Mouse (Mus musculus) intestine, postnatal 0 days (tissue): ENCODE data around the gene Psip1. TPM values are rescaled to one million over a fixed set of nuclear protein-coding genes. Genes with fewer than 3 reads are reported as not detected.

Source experiments
- ATAC-seq: fragments of 200-750 bp; cut with Nextera tagmentation; 2 replicates; pipeline ENCODE4 v1.8.0; 2017; ENCODE audit warnings: mild to moderate bottlenecking, moderate TSS enrichment, moderate library complexity
- H3K27ac ChIP-seq: fragments of 300-500 bp; sonication (generic); 2 replicates; pipeline ENCODE4 v1.5.1; 2014; ENCODE audit warnings: mild to moderate bottlenecking, low read depth, low read length, moderate library complexity
- H3K27me3 ChIP-seq: fragments of 300-500 bp; sonication (generic); replicated peaks from 2 replicates; pipeline ENCODE4 v1.6.1; 2014; ENCODE audit warnings: low read length, mixed read lengths; ENCODE audit not compliant: control insufficient read depth, insufficient read depth
- H3K36me3 ChIP-seq: fragments of 300-500 bp; sonication (generic); 2 replicates; pipeline ENCODE4 v1.6.1; 2014; ENCODE audit warnings: mild to moderate bottlenecking, moderate library complexity; ENCODE audit not compliant: control insufficient read depth, insufficient read depth
- H3K4me1 ChIP-seq: fragments of 300-500 bp; sonication (generic); replicated peaks from 2 replicates; pipeline ENCODE4 v1.6.1; 2014; ENCODE audit warnings: antibody characterized with exemption, low read length, mixed read lengths; ENCODE audit not compliant: control insufficient read depth, insufficient read depth
- H3K4me2 ChIP-seq: fragments of 300-500 bp; sonication (generic); replicated peaks from 2 replicates; pipeline ENCODE4 v1.6.1; 2014; ENCODE audit warnings: low read depth, mild to moderate bottlenecking, moderate library complexity
- H3K4me3 ChIP-seq: fragments of 300-500 bp; sonication (generic); 2 replicates; pipeline ENCODE4 v1.5.1; 2014; ENCODE audit warnings: low read depth, low read length
- H3K9ac ChIP-seq: fragments of 300-500 bp; sonication (generic); 2 replicates; pipeline ENCODE4 v1.6.1; 2014; ENCODE audit warnings: mild to moderate bottlenecking, low read depth, low read length
- H3K9me3 ChIP-seq: fragments of 300-500 bp; sonication (generic); 2 replicates; pipeline ENCODE4 v1.6.1; 2016; ENCODE audit warnings: mixed run types; ENCODE audit not compliant: control insufficient read depth
- CTCF ChIP-seq: sonication (generic); IDR thresholded peaks from 2 replicates; pipeline ENCODE4 v1.5.1; 2016; ENCODE audit warnings: low read depth, mild to moderate bottlenecking, control low read depth, antibody characterized with exemption, moderate library complexity
- WGBS: fragments of 180-500 bp; shearing (Covaris S2); extraction: QIAGEN DNeasy Blood & Tissue Kit; methylation state at CpG from one replicate; pipeline ENCODE4 v1.1.7; 2014; 5-methylcytosine and 5-hydroxymethylcytosine counted together
- polyA plus RNA-seq: library from polyadenylated mRNA; unstranded; fragments of >200 nt; fragmentation: Nextera tagmentation; extraction: Ambion mirVana; gene quantifications from 2 replicates; pipeline ENCODE4 v1.2.1, GENCODE M21; 2015

The Psip1 gene
- polyA plus RNA-seq, 1 experiment from 2014 or later: 32.1 TPM

DNA sequence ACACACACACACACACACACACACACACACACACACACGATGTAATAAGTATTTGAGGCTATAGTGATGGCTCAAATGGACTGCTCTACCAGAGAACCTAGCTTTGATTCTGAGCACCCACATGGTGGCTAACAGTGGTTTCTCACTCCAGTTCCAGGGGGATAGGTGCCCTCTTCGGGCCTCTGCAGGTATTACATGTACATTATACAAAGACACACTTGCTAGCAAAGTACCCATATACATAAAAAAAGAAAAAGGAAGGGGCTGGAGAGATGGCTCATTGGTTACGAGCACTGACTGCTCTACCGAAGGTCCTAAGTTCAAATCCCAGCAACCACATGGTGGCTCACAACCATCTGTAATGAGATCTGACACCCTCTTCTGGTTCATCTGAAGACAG is 57.4 kb downstream of the Psip1 start:
- peak; percentile 49 for TF ChIP-seq CTCF
- Histone ChIP-seq H3K36me3 (peaks cover 50% of the 10 kb centered on the region), H3K27ac (no peak overlapping the region), H3K4me2 (no peak overlapping the region), H3K9ac (no peak overlapping the region), H3K4me3 (no peak overlapping the region), H3K9me3 (no peaks in the 10 kb centered on the region), H3K27me3 (no peaks in the 10 kb centered on the region), H3K4me1 (no peaks in the 10 kb centered on the region)
- 96% methylated on average over 4 of the region's 4 CpGs for WGBS
- ATAC-seq: no peak

DNA sequence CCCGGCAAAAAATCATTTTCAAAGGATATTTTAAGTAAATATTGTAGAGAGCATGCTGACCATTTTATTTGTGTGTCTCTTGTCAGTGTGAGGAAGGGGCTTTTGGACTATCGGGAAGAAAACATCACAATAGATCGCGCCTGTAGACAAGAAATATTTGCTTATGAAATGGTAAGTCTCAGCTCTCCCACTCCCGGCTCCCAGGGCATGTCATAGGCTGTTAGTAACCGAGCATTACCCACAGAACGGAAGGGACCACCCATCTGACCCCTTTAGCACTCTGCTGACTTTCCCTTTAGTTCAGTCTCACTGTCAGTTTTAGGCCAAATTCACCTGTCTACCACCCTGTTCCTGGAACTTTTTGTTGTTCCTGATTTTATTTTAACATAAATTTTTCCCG is 58.6 kb downstream of the Psip1 start:
- H3K36me3 ChIP-seq: peaks cover 51% of the 10 kb centered on the region
- TF ChIP-seq CTCF: no peak
- 95% methylated on average over 8 of the region's 8 CpGs for WGBS
- no peaks in the 10 kb centered on the region for H3K27me3 ChIP-seq
- no peak overlapping the region for H3K27ac ChIP-seq
- no peaks in the 10 kb centered on the region for H3K9me3 ChIP-seq
- H3K9ac ChIP-seq: no peak overlapping the region
- ATAC-seq: no peak
- H3K4me2 ChIP-seq: no peak overlapping the region
- no peaks in the 10 kb centered on the region for H3K4me1 ChIP-seq
- H3K4me3 ChIP-seq: no peak overlapping the region

DNA sequence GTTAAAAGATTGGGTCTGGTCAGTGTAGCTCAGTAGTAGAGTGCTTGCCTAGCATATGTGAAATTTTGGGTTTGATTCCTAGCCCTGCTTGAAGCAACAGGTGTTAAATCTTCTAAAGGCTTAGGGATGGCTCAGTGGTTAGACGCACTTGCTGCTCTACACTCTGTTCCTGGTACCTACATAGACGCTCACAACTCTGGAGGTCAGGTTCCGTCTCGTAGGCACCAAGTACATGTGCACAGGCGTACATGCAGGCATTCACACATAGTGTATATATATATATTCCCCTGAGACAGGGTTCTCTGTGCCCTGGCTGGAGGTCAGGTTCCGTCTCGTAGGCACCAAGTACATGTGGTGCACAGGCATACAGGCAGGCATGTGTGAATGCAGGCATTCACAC is 59.1 kb downstream of the Psip1 start:
- peaks cover 50% of the 10 kb centered on the region for H3K36me3 ChIP-seq
- no peak for TF ChIP-seq CTCF
- H3K4me2 ChIP-seq: no peak overlapping the region
- no peaks in the 10 kb centered on the region for H3K4me1 ChIP-seq
- no peak overlapping the region for H3K9ac ChIP-seq
- no peak overlapping the region for H3K27ac ChIP-seq
- WGBS: 97% methylated on average over 7 of the region's 7 CpGs
- H3K9me3 ChIP-seq: no peaks in the 10 kb centered on the region
- no peak overlapping the region for H3K4me3 ChIP-seq
- no peak for ATAC-seq
- no peaks in the 10 kb centered on the region for H3K27me3 ChIP-seq

DNA sequence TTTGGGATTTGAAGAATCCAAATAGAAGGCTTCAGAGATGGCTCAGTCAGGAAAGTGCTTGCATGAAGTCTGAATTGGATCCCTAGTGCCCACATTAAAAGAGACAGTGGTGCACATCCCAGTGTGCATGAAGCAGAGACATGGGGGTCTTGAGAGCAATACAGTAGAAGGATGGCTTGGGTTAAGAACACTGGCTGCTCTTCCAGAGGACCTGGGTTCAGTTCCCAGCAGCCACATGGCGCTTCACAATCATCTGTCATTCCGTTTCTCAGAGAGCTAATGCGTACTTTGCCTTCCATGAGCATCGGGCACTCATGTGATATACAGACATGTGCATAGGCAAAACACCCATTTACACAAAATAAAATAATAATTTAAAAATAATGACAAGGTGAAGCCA is 61.1 kb downstream of the Psip1 start:
- no peak overlapping the region for H3K9ac ChIP-seq
- no peak overlapping the region for H3K4me2 ChIP-seq
- no peak for ATAC-seq
- no peaks in the 10 kb centered on the region for H3K9me3 ChIP-seq
- no peak for TF ChIP-seq CTCF
- no peaks in the 10 kb centered on the region for H3K27me3 ChIP-seq
- no peak overlapping the region for H3K4me3 ChIP-seq
- peaks cover 40% of the 10 kb centered on the region for H3K36me3 ChIP-seq
- 97% methylated on average over 4 of the region's 4 CpGs for WGBS
- no peak overlapping the region for H3K27ac ChIP-seq
- H3K4me1 ChIP-seq: no peaks in the 10 kb centered on the region

DNA sequence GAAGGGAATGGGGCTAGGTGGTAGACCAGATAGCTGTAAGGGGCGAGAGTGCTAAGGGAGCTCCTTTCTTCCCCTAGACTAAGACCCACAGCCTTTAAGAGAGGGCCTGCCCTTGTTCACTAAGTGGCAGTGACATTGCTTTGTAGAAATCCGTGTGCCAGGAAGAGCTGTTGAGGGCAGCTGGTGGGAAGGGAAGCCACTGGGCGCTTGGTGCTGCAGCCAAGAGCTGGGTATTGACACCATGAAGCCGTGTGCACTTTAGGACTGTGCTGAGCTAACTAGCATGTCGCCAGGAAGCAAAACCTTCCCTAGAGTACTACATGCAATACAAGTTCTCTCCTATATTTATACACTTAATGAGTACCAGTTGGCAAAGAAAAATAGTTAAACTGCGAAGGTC is 62.6 kb downstream of the Psip1 start:
- peaks cover 36% of the 10 kb centered on the region for H3K36me3 ChIP-seq
- no peak overlapping the region for H3K4me3 ChIP-seq
- H3K9ac ChIP-seq: no peak overlapping the region
- H3K9me3 ChIP-seq: no peaks in the 10 kb centered on the region
- no peak overlapping the region for H3K4me2 ChIP-seq
- no peaks in the 10 kb centered on the region for H3K4me1 ChIP-seq
- no peaks in the 10 kb centered on the region for H3K27me3 ChIP-seq
- no peak for ATAC-seq
- whole genome bisulfite sequencing: 93% methylated on average over 6 of the region's 6 CpGs
- TF ChIP-seq CTCF: no peak
- H3K27ac ChIP-seq: no peak overlapping the region

DNA sequence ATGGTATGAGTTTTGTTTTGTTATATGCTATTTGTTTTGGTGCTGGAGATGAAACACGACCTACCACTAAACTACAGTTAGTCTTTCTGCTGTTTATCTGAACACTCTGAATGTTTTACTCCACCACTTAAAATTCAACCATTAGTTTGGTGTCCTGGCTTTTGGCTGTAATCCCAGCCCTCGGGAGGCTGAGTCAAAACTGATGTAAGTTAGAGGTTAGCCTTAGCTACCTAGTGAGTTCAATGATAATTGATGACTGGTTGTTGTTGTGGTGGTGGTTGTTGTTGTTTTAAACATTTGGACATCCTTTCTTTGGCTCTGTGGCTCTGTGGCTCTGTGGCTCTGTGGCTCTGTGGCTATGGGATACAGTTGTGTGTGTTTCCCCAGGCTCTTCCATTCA is 67.5 kb downstream of the Psip1 start:
- peak overlapping the region; percentile 71 for H3K4me2 ChIP-seq
- WGBS: 62% methylated on average over 2 of the region's 2 CpGs
- no peak for ATAC-seq
- H3K27ac ChIP-seq: no peak overlapping the region
- no peaks in the 10 kb centered on the region for H3K27me3 ChIP-seq
- H3K36me3 ChIP-seq: peaks cover 10% of the 10 kb centered on the region
- no peak overlapping the region for H3K9ac ChIP-seq
- TF ChIP-seq CTCF: no peak
- no peaks in the 10 kb centered on the region for H3K4me1 ChIP-seq
- peak overlapping the region; percentile 91 for H3K4me3 ChIP-seq
- no peaks in the 10 kb centered on the region for H3K9me3 ChIP-seq

DNA sequence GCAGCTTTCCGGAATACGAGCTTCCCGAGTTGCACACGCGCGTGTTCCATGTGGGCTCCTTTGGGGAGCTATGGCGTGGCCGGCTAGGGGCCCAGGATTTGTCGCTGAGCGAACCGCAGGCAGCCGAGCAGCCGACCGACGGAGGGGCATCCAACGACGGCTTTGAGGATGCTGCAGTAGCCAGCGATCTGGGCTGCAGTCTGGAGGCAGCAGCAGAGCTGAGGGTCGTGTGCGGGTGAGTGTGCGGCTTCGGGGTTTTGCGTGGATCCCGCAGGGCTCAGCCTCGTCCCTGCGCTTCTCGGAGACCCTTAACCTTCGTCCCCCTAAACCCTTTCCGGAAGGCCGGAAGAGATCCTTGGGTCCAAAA is 68.5 kb downstream of the Psip1 start:
- Histone ChIP-seq H3K9ac (peak overlapping the region; percentile 83), H3K4me3 (peak overlapping the region; percentile 91), H3K36me3 (no peaks in the 10 kb centered on the region), H3K4me1 (no peaks in the 10 kb centered on the region), H3K4me2 (peak overlapping the region; percentile 71), H3K9me3 (no peaks in the 10 kb centered on the region), H3K27me3 (no peaks in the 10 kb centered on the region), H3K27ac (peak overlapping the region; percentile 52)
- ATAC-seq: peak; percentile 48
- whole genome bisulfite sequencing: 0% methylated on average over 30 of the region's 30 CpGs
- no peak for TF ChIP-seq CTCF
